Mouse (Mus musculus): ENCODE results near the gene Izumo4.

Gene Izumo4

DNA sequence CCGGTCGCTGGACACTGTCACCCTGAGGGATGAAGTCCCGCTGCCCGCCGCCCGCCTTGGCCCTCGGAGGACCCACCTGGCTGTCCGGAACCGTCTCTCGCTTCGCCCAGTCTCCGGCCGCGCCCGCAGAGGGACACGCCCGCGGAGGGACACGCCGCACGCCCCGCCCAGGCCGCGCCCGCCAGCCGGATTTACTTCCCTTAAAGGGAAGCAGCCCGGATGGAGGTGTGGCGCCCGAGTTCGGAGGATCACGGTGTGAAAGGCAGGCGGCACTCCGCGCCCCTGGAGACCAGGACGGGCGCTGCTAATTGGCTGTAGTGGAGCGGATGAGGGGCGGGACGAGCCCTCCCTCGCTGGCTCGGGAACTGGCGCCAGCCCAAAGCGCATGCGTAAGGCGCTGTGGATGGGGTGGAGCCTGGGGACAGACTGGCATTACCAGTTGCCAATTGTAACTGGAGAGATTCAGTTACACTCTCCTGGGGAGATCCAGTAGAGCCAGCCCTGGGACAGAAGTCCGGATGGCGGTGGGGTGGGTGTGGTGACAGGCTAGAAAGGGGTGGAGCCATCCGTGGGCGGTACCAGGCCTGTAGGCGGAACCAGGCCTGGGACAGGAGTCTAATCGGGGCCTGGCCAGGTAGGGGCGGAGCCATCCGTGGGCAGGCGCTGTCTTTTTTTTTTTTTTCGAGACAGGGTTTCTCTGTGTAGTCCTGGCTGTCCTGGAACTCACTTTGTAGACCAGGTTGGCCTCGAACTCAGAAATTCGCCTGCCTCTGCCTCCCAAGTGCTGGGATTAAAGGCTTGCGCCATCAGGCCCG lies at the start of gene Izumo4, which contains the start of gene Mob3a:
Izumo4 (plus strand) TSS at position 464 of the 815 bp plus-strand sequence.
Mob3a (minus strand) TSS at position 257 of the 815 bp plus-strand sequence.
- DNase-seq (ENCODE audit: low spot score in 2 of 2), result peak; percentile 97 to 98

DNA sequence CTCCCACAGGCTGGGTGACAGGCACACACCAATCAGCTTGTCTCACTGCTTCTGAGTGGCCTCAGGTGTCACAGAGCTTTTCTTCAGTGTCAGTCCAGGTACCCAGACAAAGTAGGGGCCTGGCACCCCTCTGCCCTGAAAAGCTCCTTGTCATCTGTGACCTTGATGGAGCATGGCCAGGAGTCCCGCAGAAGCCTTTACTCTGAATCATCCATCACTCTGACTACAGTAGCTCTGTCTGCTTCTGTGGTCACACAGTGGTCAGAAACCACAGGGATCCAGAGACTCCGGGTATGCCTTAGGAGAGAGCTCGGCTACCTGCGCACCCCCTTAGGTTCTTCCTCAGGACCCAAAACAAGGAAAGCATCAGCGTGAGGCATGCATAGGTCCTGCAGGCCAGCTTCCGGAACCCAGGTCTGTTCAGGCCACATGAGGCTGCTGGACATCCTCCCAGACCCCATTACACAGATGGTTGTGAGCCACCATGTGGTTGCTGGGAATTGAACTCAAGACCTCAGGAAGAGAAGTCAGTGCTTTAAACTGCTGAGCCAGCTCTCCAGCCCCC lies 48.7 kb upstream of the Izumo4 start:
- no peak for DNase-seq (ENCODE audit: low spot score in 2 of 2)

DNA sequence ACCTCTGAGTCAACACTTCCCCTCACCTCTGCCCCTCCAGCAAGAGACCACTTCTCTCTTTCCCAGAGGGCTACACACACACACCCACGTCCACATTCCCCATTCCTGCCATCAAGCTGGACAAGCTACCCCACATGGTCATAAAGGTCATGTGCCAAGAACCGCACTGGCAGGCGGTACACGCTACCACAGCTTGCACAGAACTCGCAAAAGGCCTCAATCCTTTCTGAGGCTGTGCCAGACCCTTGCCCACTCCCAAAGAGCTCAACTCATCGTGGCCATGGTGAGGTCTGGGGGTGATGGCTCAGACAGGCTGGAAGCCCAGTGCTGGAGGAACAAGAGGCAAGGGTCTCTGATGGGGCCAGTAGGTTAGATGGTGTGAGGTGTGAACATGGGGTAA lies 47.1 kb upstream of the Izumo4 start:
- no peak for DNase-seq (ENCODE audit: low spot score in 2 of 2)

DNA sequence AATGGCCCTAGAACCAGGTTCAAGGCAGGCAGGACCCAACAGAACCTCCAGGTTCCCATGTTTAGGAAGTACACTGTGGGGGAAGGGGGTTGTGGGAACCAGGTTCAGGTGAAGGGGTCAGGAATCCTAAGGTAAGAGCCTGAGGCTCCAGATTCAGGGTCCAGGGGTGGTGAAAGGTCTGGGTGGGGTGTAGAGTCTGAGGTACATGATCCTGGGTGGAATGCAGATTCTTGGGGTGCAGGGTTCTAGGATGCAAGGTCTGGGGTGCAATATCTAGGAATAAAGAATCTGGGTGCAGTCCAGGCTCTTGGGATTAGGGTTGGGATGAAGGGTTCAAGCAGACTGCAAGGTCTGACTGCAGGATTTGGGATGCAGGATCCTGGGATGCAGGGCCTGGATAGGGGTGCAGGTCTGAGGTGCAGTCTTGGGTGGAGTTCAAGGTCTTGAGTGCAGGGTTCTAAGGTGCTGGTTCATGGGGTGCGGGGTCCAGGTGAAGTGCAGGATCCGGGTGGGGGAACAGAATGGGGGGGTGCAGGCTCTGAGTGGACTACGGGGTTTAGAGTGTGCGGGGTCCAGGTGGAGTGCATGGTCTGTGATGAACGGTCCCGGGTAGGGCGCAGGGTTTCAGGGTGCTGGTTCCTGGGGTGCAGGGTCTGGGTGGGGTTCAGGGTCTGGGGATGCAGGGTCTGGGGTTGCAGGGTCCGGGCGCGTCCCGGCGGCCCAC lies 46.4 kb upstream of the Izumo4 start:
- no peak for DNase-seq (ENCODE audit: low spot score in 2 of 2)

DNA sequence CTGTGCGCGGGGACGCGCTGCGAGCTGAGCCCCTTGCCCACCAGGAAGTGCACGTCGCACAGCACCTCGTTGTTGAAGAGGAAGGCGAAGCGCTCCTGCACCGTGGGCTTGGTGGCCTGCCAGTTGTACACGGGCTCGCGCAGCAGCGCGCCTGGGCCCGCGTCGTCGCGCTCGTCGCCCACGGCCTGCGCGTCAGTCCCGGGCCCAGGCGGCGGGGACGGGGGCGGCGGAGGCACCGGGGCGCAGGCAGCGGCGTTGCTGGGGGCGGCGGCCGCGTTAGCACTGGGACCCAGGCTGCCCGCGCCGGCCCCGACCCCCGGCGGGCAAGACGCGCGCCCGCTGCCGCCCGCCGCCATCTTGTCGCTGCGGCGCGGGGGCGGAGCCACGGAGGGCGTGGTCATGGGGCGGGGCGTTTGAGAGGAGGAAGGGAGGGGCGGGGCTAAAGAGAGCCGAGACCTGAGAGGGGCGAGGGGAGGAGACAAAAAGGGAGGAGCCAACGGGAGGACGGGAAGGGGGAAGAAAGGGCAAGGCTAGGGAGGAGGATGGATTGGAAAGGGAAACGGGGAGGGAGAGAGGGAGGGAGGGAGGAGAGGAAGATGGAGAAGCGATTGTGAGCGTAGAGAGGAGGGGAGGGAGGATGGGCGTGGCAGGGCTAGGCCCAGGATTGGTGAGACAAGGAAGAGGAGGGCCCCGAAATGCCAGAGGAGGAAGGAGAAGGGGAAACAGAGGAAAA lies 45.7 kb upstream of the Izumo4 start:
- DNase-seq (ENCODE audit: low spot score in 2 of 2), result peak; percentile 97 to 99

DNA sequence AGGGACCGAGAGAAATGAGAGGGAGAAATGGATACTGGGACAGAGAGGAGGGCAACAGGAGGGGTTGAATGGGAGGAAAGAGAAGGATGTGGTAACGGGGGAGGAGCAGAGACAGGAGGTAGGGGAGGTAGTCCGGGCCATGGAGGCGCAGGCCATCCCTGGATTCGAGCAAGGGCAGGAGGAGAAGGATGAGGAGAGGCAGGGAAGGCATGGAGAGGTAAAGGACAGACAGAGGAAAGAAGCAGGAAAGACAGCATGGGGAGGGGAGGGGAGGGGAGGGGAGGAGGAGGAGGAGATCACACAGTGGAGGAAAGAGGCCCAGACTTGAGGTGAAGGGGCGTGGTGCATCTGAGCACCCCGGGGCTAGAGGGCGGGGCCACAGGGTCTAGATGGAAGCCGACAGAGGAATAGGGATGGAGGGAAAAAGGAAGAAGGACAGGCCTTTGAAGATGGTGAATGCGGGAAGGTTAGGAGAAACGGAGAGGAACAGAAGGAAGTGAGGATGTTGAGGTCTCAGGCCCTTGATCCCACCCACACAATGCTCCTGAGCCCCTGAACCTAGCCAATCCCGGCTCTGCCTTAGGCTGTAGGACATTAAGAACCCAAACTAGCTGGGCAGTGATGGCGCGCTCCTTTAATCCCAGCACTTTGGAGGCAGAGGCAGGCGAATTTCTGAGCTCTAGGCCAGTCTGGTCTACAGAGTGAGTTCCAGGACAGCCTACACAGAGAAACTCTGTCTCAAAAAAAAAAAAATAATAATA lies 44.9 kb upstream of the Izumo4 start, which contains the start of gene Btbd2:
Btbd2 (minus strand) TSS at position 209 of the 761 bp plus-strand sequence.
- DNase-seq (ENCODE audit: low spot score in 2 of 2), result peak in 1 of 2 experiments; percentile 62

DNA sequence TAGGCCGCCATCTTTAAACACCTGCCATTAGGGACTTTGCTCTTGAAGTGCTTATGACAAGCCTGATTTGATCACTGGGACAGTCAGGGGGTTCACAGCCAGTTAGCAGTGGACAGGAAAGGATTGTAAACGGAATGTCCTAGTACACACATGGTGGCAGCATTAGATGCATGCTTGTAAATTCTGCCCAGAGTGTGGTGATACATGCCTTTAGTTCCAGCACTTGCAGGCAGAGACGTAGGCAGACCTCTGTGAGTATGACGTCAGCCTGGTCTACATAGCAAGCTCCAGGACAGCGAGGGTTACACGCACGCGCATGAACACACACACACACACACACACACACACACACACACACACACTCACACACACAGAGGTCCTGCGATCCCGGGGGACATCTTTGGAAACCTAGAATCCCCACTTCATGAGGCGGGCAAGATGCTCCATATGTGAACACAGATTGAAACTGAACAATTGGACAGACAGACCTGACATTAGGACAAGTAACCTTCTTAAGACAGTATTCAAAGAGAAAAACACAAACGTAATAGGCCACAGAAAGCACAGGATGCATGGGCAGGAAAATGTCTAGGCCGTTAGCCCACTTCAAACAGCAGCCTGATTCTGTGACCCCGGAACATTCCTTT lies 43.7 kb upstream of the Izumo4 start:
- DNase-seq (ENCODE audit: low spot score in 2 of 2), result no peak

DNA sequence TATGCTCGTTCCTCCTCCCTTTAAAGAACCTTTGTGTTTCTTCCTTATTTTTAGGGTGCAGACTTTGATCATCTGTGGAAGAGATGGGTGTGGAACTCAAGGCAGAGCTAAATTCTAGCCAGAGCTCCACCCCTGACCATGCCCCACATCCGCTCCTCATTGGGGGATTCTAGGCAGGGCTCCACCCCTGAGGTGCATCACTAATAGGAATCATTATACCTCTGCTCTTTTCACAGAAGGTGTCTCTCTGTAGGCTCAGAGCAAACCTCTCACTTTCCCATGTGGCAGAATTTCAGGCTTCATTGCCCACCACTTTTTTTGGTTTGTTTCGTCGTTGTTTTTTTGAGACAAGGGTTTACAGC lies 43.2 kb upstream of the Izumo4 start:
- DNase-seq (ENCODE audit: low spot score in 2 of 2), result no peak

DNA sequence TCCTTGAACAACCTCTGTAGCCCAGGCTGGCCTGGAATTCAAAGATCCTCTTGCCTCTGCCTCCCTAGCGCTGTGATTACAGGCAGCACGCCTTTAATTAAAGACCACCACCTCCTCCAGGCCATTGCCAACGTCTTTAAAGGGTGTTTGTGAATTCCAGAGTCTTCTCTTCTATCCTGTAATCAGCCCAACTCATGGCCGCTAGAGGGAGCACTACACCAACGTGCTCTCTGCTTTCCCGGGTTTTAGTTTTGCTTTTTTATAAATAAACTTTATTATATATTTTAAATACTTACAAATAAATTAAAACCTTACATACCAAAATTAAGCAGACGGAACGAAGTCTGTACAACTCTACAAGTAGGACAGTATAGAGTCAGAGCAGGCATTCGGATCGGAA lies 42.8 kb upstream of the Izumo4 start:
- DNase-seq (ENCODE audit: low spot score in 2 of 2), result peak; percentile 77 to 91

DNA sequence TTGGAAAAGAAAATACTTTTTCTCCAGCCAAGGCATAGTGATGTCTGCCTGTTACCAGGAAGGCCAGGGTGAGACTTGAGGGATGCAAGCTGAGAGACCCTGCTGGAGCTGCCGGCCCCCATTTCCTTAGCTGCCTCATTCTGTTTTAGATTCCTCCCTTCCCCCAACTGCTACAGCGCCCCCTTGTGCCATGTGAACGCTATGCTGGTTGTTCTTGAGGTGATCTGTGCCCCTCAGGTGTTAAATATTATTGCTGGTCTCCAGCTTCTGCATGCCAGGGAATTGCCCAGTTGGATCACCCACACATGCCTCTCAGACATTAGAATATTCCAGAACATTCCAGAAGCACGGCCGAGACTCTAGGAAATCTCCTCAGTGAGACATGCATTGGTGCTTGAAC lies 40.8 kb upstream of the Izumo4 start:
- DNase-seq (ENCODE audit: low spot score in 2 of 2), result peak; percentile 76 to 92

DNA sequence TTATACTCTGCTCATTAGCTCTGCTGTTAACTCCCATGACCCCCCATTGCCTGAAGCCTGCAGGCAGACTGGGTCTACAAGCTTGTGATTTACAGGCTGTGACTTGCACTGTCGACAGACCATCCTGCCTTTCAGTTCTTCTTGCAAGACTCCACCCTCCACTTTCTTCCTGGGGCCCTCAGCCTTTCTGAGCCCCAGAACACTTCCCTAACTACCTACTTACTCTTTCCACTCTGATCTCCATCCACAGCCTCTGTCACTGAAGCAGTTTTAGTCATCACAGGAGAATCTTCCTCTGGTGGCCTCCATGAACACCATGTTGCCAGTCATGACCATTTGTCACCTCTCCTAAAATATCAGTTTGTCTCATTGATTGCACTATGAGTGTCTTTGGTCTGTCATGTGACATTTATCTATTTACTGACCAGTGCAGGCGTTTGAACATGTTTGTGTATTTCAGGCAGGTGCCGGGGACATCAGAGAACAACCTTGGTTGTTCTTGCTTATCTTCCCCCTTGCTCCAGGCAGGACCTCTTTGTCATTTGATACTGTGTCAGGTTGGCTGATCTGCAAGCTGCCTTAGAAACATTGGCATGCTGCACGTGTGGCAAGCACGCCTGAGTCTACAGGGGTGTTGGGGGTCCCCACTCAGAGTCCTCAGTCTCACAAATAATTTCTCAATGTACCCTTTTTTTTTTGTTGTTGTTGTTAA lies 38.3 kb upstream of the Izumo4 start:
- DNase-seq (ENCODE audit: low spot score in 2 of 2), result no peak

DNA sequence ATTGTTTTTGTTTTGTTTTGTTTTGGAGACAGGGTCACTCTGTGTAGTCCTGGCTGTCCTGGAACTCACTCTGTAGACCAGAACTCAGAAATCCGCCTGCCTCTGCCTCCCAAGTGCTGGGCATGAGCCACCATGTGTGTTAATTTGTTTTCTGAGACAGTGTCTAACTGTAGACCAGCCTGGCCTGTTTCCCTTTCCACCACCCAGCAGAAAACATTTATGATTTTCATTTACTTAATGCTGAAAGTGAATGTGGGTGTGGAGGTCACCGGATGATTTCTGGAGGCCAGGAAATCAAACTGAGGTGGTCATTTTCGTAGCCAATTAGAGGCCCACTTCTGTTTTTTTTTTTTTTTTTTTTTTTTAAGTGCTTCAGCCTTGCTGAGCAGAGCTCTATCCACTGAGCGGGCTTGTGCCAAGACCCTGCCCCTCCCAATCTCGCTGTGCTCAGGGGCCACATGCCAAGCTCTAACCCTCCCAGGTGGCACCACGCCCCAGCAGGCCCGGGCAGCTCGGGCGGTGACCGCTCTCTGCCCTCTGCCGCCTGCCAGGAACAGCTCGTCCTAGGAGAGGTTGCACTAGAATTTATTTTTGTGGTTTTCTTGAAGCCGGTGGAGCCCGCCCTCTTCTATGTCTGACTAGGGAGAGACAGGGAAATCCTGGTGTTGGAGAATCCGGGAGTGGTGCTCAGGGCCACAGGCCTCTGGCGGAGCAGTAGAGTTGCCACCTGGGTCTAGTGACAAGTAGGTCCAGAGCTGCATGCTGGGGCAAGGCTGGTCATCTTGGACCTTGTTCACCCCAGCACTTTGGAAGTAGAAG lies 37.6 kb upstream of the Izumo4 start:
- peak; percentile 72 to 85 for DNase-seq (ENCODE audit: low spot score in 2 of 2)

DNA sequence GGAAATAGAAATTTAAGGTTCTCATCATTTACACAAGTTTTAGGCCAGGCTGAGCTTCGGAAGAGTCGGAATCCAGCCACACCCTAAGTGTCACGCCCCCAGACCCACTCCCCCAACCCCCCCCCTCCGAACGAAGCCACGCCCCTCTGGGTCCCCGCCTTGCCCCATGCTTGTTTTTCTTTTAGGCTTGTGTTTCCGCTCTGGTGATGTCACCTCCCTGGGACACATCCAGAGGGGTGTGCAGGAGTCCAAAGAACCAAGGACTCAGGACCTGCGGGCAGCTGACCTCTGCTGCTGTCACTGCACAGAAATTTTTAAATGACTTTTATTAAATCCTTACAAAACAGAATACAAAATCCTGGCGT lies 37.0 kb upstream of the Izumo4 start:
- no peak for DNase-seq (ENCODE audit: low spot score in 2 of 2)

DNA sequence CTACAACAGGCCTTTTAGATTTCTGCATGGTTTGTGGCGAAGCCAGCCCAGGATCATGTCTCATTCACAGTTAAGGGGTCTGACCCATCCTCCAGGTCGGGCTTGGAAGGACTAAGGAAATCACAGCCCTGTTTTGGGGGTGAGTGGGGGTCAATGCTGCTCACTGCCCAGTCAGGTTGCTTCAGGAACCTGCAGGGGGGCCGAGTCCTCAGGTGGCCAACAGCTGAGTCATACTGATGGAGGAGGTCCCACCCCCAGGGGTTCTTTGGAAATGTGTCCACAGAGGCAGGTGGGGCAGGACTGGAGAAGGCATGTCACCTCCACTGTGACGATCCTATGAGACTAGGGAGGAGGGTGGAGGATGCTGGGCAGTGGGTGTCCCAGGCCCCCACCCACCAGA lies 36.5 kb upstream of the Izumo4 start:
- DNase-seq (ENCODE audit: low spot score in 2 of 2), result no peak

DNA sequence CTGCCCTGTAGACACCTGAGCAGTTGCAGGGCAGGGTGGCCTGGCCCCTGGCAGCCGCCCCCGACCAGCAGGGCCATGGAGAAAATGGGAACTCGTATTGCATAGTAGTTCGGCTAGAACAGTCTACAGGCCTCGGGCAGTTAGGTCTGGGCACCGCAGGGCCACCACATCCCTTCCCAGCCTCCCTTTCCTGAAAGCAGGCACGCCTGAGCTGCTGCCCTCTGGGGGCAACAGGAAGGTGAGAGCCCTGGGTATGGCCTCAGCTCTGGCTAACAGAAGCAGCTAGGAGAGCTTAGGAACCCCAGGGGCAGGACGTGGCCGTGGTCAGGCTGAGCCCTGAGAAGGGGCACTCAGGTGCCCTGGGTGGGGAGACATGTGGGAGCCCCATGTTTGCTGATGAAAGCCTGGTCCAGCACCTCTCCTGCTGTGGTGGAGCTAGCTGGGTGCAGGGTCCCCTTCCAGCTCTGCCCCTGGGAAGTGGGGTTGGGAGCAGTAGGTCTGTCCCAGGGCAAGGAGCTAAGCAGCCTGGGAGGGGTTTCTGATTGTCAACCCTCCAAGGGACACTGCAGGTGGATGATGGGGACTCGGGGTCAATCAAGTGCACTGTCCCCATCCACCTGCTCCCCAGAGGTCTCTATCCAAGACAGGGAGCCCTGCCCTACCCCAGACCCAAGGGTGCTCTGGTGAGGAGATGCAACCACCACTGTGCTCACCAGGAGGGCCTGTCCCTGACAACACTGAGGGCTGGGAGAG lies 35.8 kb upstream of the Izumo4 start:
- no peak for DNase-seq (ENCODE audit: low spot score in 2 of 2)

DNA sequence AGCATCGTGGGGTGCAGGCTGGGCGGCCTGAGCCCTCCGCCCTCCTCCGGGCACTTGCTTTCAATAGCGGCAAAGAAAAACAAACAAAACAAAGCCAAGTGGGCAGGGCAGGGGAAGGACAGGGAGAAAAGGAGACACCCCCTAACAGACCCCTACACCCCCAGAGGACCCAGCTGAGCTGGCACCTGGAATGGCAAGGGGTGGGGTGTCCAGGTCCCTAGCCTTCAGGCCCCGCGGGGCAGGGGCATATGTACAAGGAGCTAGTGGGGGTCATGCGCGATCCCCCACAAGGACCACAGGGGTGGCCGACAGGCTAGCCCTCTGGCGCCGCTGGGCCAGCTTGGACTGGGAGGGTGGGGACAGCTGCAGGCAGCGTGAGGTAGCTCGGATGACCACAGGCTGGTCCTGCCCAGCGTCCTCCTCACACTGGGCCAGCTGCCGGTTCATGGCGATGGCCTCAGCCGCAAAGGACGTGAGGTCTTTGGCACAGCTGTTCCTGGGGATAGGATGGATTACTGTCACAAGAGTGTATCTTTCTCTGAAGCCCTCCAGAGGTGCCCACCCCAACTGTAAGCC lies 35.1 kb upstream of the Izumo4 start:
- no peak for DNase-seq (ENCODE audit: low spot score in 2 of 2)

DNA sequence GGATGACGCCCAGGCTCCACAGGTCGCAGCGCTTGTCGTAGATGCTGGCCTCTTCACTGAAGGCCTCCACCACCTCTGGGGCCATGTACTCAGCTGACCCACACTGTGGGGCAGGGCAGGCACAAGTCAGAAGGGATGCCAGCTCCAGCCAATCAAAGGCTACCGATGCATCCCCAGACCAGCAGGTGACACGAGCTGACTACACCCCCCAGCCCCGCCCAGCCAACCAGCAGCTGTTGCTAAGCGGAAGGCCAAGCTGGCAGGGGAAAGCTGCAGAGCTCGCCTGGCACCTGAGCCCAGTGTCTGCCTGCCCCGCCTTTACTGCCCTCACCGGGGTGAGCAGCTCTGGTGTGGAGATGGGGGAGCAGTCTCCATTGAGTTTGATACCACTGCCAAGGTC lies 33.4 kb upstream of the Izumo4 start:
- DNase-seq (ENCODE audit: low spot score in 2 of 2), result no peak

DNA sequence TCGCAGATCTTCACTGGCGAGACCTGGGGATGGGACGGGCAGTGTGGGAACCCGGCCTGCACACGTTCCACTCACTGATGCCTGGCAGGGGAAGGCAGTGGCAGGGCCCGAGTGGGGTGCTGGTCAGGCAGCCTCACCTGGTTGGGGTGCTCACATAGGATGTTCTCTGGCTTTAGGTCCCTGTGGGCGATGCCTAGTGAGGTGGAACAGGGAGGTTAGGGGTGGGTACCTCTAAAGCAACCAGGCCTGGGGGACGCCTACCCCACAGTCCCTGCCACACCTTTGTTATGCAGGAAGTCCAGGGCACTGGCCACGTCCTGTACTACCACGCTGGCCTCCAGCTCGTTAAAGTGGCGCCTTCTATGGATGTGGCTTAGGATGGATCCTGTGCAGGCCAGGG lies 33.0 kb upstream of the Izumo4 start:
- DNase-seq (ENCODE audit: low spot score in 2 of 2), result no peak

Measured in spleen, postnatal 4 days (tissue).